Mouse (Mus musculus): ENCODE data around the gene Sqor. TPM values are rescaled to one million over a fixed set of nuclear protein-coding genes. Genes with fewer than 3 reads are reported as not detected.
A peak's percentile ranks its signal among the peaks of the same experiment; 100 is the strongest.

Gene Sqor
- polyA plus RNA-seq (2016; fragmentation: Nextera tagmentation; extraction: Ambion mirVana): 3.4 and 3.6 TPM in 2 replicates

GRCm38 (mm10) chr2:122765071-122765793 is at the start of gene Sqor:
Gene Sqor, plus strand, starts transcription at chr2:122765237.
- H3K4me2 ChIP-seq (replicated peaks): peak within 1 kb of the TSS; percentile 90
- H3K4me1 ChIP-seq: peaks cover 7% of the 10 kb centered on the region; the same call in 1 of the 2 replicates
- WGBS: 1% methylated on average over 46 of the region's 46 CpGs
- peak within 1 kb of the TSS; percentile 47 for H3K4me3 ChIP-seq
- no peak within 1 kb of the TSS for H3K27ac ChIP-seq (replicated peaks)
- peak; percentile 66 for ATAC-seq (ENCODE audit: low FRiP score, low read depth)
- H3K27me3 ChIP-seq: peaks cover 40% of the 10 kb centered on the region
- peak within 1 kb of the TSS; percentile 45 for H3K9ac ChIP-seq (replicated peaks)
- no peaks in the 10 kb centered on the region for H3K9me3 ChIP-seq
- no peaks in the 10 kb centered on the region for H3K36me3 ChIP-seq

GRCm38 (mm10) chr2:122716301-122716842 is 48.7 kb upstream of the Sqor start:
- Histone ChIP-seq H3K36me3 (no peaks in the 10 kb centered on the region), H3K4me3 (no peak overlapping the region), H3K4me2 (replicated peaks) (no peak overlapping the region), H3K9ac (replicated peaks) (no peak overlapping the region), H3K27ac (replicated peaks) (no peak overlapping the region), H3K9me3 (no peaks in the 10 kb centered on the region), H3K4me1 (no peaks in the 10 kb centered on the region), H3K27me3 (no peaks in the 10 kb centered on the region)
- no peak for ATAC-seq (ENCODE audit: low FRiP score, low read depth)
- 90% methylated on average over 3 of the region's 3 CpGs for WGBS

- H3K36me3 ChIP-seq: no peaks in the 10 kb centered on the region
- no peak overlapping the region for H3K27ac ChIP-seq (replicated peaks)
- WGBS: 55% methylated on average over 1 of the region's 1 CpGs
- no peak overlapping the region for H3K4me2 ChIP-seq (replicated peaks)
- no peaks in the 10 kb centered on the region for H3K27me3 ChIP-seq
- H3K9me3 ChIP-seq: no peaks in the 10 kb centered on the region
- H3K4me3 ChIP-seq: no peak overlapping the region
- no peaks in the 10 kb centered on the region for H3K4me1 ChIP-seq
- H3K9ac ChIP-seq (replicated peaks): no peak overlapping the region
- no peak for ATAC-seq (ENCODE audit: low FRiP score, low read depth)
Measured at GRCm38 (mm10) chr2:122719232-122719631, 45.8 kb upstream of the Sqor start.

- WGBS: 89% methylated on average over 3 of the region's 3 CpGs
Measured at GRCm38 (mm10) chr2:122720564-122720963, 44.5 kb upstream of the Sqor start.

GRCm38 (mm10) chr2:122725604-122726003 is 39.4 kb upstream of the Sqor start:
- ATAC-seq (ENCODE audit: low FRiP score, low read depth): no peak
- H3K27ac ChIP-seq (replicated peaks): no peak overlapping the region
- WGBS: 59% methylated on average over 10 of the region's 10 CpGs
- no peak overlapping the region for H3K9ac ChIP-seq (replicated peaks)
- H3K4me1 ChIP-seq: no peaks in the 10 kb centered on the region
- no peak overlapping the region for H3K4me3 ChIP-seq
- no peaks in the 10 kb centered on the region for H3K36me3 ChIP-seq
- H3K9me3 ChIP-seq: no peaks in the 10 kb centered on the region
- H3K27me3 ChIP-seq: 0 out of 2 replicates have a peak, but pooled peaks cover 2% of the 10 kb centered on the region
- H3K4me2 ChIP-seq (replicated peaks): no peak overlapping the region

More at GRCm38 (mm10) chr2:122720564-122720963, 44.5 kb upstream of the Sqor start:
- Histone ChIP-seq H3K27me3 (no peaks in the 10 kb centered on the region), H3K4me1 (no peaks in the 10 kb centered on the region), H3K4me2 (replicated peaks) (no peak overlapping the region), H3K36me3 (no peaks in the 10 kb centered on the region), H3K4me3 (no peak overlapping the region), H3K9ac (replicated peaks) (no peak overlapping the region), H3K9me3 (no peaks in the 10 kb centered on the region), H3K27ac (replicated peaks) (no peak overlapping the region)
- ATAC-seq (ENCODE audit: low FRiP score, low read depth): no peak

GRCm38 (mm10) chr2:122731456-122731855 is 33.6 kb upstream of the Sqor start:
- peaks cover 20% of the 10 kb centered on the region for H3K27me3 ChIP-seq
- H3K4me2 ChIP-seq (replicated peaks): no peak overlapping the region
- H3K9ac ChIP-seq (replicated peaks): no peak overlapping the region
- H3K27ac ChIP-seq (replicated peaks): no peak overlapping the region
- H3K36me3 ChIP-seq: no peaks in the 10 kb centered on the region
- 64% methylated on average over 2 of the region's 2 CpGs for WGBS
- H3K4me3 ChIP-seq: no peak overlapping the region
- H3K4me1 ChIP-seq: no peaks in the 10 kb centered on the region
- no peaks in the 10 kb centered on the region for H3K9me3 ChIP-seq
- ATAC-seq (ENCODE audit: low FRiP score, low read depth): no peak

- WGBS: 1% methylated on average over 51 of the region's 59 CpGs
Measured at GRCm38 (mm10) chr2:122737894-122738830, 26.9 kb upstream of the Sqor start, which contains the start of gene Bloc1s6. Gene Bloc1s6, plus strand, starts transcription at chr2:122738503.

GRCm38 (mm10) chr2:122739023-122739422 is 26.0 kb upstream of the Sqor start:
- H3K4me1 ChIP-seq: peaks cover 11% of the 10 kb centered on the region
- H3K4me3 ChIP-seq: peak overlapping the region; percentile 85
- ATAC-seq (ENCODE audit: low FRiP score, low read depth): no peak
- H3K27me3 ChIP-seq: peaks cover 14% of the 10 kb centered on the region
- H3K36me3 ChIP-seq: 0 out of 2 replicates have a peak, but pooled peaks cover 4% of the 10 kb centered on the region
- peak overlapping the region; percentile 75 for H3K4me2 ChIP-seq (replicated peaks)
- WGBS: 41% methylated on average over 7 of the region's 7 CpGs
- H3K27ac ChIP-seq (replicated peaks): peak overlapping the region; percentile 92; the same call in 1 of the 2 replicates
- H3K9ac ChIP-seq (replicated peaks): peak overlapping the region; percentile 95
- no peaks in the 10 kb centered on the region for H3K9me3 ChIP-seq

More at GRCm38 (mm10) chr2:122737894-122738830, 26.9 kb upstream of the Sqor start, which contains the start of gene Bloc1s6:
- ATAC-seq (ENCODE audit: low FRiP score, low read depth): peak; percentile 95
- Histone ChIP-seq H3K27me3 (peaks cover 15% of the 10 kb centered on the region), H3K4me2 (replicated peaks) (peak within 1 kb of the TSS; percentile 75), H3K9me3 (no peaks in the 10 kb centered on the region), H3K4me1 (peaks cover 11% of the 10 kb centered on the region), H3K36me3 (0 out of 2 replicates have a peak, but pooled peaks cover 4% of the 10 kb centered on the region), H3K9ac (replicated peaks) (peak within 1 kb of the TSS; percentile 95), H3K4me3 (peak within 1 kb of the TSS; percentile 85), H3K27ac (replicated peaks) (peak within 1 kb of the TSS; percentile 92)

GRCm38 (mm10) chr2:122746461-122746860 is 18.6 kb upstream of the Sqor start:
- no peaks in the 10 kb centered on the region for H3K4me1 ChIP-seq
- H3K27me3 ChIP-seq: no peaks in the 10 kb centered on the region
- H3K4me3 ChIP-seq: no peak overlapping the region
- ATAC-seq (ENCODE audit: low FRiP score, low read depth): no peak
- no peak overlapping the region for H3K27ac ChIP-seq (replicated peaks)
- WGBS: 92% methylated on average over 9 of the region's 9 CpGs
- H3K36me3 ChIP-seq: peaks cover 41% of the 10 kb centered on the region
- H3K9me3 ChIP-seq: no peaks in the 10 kb centered on the region
- H3K9ac ChIP-seq (replicated peaks): no peak overlapping the region
- H3K4me2 ChIP-seq (replicated peaks): no peak overlapping the region

GRCm38 (mm10) chr2:122753739-122754343 is 11.2 kb upstream of the Sqor start:
- Histone ChIP-seq H3K27ac (replicated peaks) (no peak overlapping the region), H3K4me2 (replicated peaks) (no peak overlapping the region), H3K4me3 (no peak overlapping the region), H3K27me3 (peaks cover 10% of the 10 kb centered on the region; the same call in 1 of the 2 replicates), H3K36me3 (peaks cover 7% of the 10 kb centered on the region), H3K4me1 (no peaks in the 10 kb centered on the region), H3K9ac (replicated peaks) (no peak overlapping the region), H3K9me3 (no peaks in the 10 kb centered on the region)
- ATAC-seq (ENCODE audit: low FRiP score, low read depth): peak; percentile 41; the same call in 1 of the 2 replicates
- WGBS: 16% methylated on average over 7 of the region's 7 CpGs

- Histone ChIP-seq H3K4me2 (replicated peaks) (no peak overlapping the region), H3K27me3 (peaks cover 30% of the 10 kb centered on the region), H3K9ac (replicated peaks) (no peak overlapping the region), H3K4me3 (no peak overlapping the region), H3K27ac (replicated peaks) (no peak overlapping the region), H3K9me3 (no peaks in the 10 kb centered on the region), H3K4me1 (no peaks in the 10 kb centered on the region), H3K36me3 (no peaks in the 10 kb centered on the region)
- no peak for ATAC-seq (ENCODE audit: low FRiP score, low read depth)
- 93% methylated on average over 1 of the region's 1 CpGs for WGBS
Measured at GRCm38 (mm10) chr2:122759791-122760190, 5.2 kb upstream of the Sqor start.
